Mouse (Mus musculus): Measurements from ENCODE around the gene a.

DNA sequence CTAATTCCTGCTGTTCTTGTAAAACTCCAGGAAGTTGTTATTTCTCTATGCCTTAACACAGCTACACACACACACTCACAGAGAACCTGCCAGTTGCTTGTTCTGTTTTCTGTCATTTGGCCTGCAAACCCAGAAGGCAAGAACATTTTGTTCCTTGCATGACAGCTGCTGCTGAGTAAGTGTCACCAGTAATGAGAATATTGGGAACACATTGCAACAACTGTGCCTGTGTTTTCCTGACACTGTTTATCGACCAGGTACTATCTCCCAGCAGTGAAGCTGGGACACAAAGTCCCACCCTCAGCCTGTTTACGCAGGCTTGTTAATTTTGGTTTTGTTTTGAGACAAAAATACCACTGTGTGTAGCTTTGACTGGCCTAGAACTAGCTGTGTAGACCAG is 261.5 kb downstream of the a start:
- TF ChIP-seq CTCF (IDR thresholded peaks at IDR 0.05; ENCODE audit: low read depth) (no peak), EP300 (optimal IDR thresholded peaks at IDR 0.05) (peak; percentile 68)
